Mouse (Mus musculus): ENCODE results near the gene Kif21a.

GRCm38 (mm10) chr15:90935579-90935978, 114.2 kb downstream of the Kif21a start:
- TF ChIP-seq CTCF (IDR thresholded peaks at IDR 0.05 in 2 of 3, conservative IDR thresholded peaks at IDR 0.05 in 1 of 3; ENCODE audit: control insufficient read depth in 1 of 3, insufficient read depth in 1 of 3, low read depth in 2 of 3, low read length in 3 of 3, poor library complexity in 1 of 3, severe bottlenecking in 1 of 3) (no peak), POLR2A (IDR thresholded peaks at IDR 0.05; ENCODE audit: control insufficient read depth in 1 of 2, insufficient read depth in 1 of 2, low read depth in 1 of 2, low read length in 2 of 2, poor library complexity in 1 of 2) (no peak), ZMIZ1 (IDR thresholded peaks at IDR 0.05; ENCODE audit: low read depth, low read length) (no peak)
